Mouse (Mus musculus) spleen, adult 2 months (tissue): ENCODE measurements around the gene Slc43a2.

Experiments
- CTCF ChIP-seq: fragments of 200-500 bp; IDR thresholded peaks from 2 replicates; pipeline ENCODE4 v1.5.1; 2011; ENCODE audit warnings: mild to moderate bottlenecking, inconsistent platforms; ENCODE audit not compliant: insufficient read depth, insufficient read length, insufficient replicate concordance; ENCODE audit errors: extremely low read depth
- POLR2A ChIP-seq: fragments of 200-500 bp; IDR thresholded peaks from 2 replicates; pipeline ENCODE4 v1.6.1; 2011; ENCODE audit warnings: low read depth, low read length, inconsistent platforms

DNA sequence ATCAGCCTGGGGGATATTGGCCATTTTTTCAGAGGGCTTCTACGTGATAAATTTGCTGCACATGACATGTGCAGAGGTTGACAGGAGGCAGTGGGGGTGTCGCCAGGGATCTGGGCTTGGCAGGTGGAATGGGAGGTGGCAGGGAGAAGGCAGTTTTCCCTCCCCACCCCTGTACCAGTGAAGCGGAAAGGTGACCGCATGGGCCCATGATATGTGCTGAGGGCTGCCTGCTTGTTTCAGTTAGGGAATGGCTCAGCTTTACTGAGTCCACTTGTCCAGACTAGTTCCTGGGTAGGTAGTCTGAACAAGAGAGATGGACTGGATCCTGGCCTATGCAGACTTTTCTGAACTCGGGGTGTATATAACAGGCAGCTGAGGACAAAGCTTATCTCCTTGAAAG lies 19.8 kb downstream of the Slc43a2 start:
- TF ChIP-seq POLR2A (no peak), CTCF (no peak)
